Mouse (Mus musculus) adrenal gland, postnatal 14 days (tissue): ENCODE results near the gene Slc26a10. TPM values are rescaled to one million over a fixed set of nuclear protein-coding genes. Genes with fewer than 3 reads are reported as not detected.
"Not testable (repeated sequence)": the region's sequence is repeated elsewhere in the genome, so short reads cannot be mapped to it uniquely, and the experiment has no call there.

Experiments
- DNase-seq: peaks from one replicate; pipeline ENCODE4 v3.0.0; 2021; ENCODE audit warnings: mixed read lengths
- total RNA-seq: library from RNA; stranded (reverse); gene quantifications from 2 replicates; pipeline ENCODE4 v1.2.3, GENCODE M21; 2021

Gene Slc26a10
- total RNA-seq, 1 experiment from 2014 or later = 10.8 TPM

- no peak for DNase-seq
These were observed 18.0 kb upstream of the Slc26a10 start for GRCm38 (mm10) chr10:127198492-127198891.

GRCm38 (mm10) chr10:127197505-127198110 is 17.2 kb upstream of the Slc26a10 start:
- no peak for DNase-seq

GRCm38 (mm10) chr10:127197104-127197503 is 16.7 kb upstream of the Slc26a10 start:
- DNase-seq = no peak

GRCm38 (mm10) chr10:127196392-127196791 is 15.9 kb upstream of the Slc26a10 start:
- peak; percentile 77 for DNase-seq

GRCm38 (mm10) chr10:127195328-127196129 is 15.1 kb upstream of the Slc26a10 start, which contains the start of gene Dtx3:
Gene Dtx3, minus strand, starts transcription at chr10:127195728.
- peak; percentile 68 for DNase-seq

GRCm38 (mm10) chr10:127194428-127195327 is 14.2 kb upstream of the Slc26a10 start:
- peak; percentile 81 for DNase-seq

- no peak for DNase-seq
These were observed 12.6 kb upstream of the Slc26a10 start for GRCm38 (mm10) chr10:127193011-127193410.

- DNase-seq = not testable (repeated sequence)
These were observed 11.5 kb upstream of the Slc26a10 start for GRCm38 (mm10) chr10:127192057-127192328.

GRCm38 (mm10) chr10:127191191-127192056 is 11.0 kb upstream of the Slc26a10 start:
- no peak for DNase-seq

- DNase-seq = no peak
These were observed 10.1 kb upstream of the Slc26a10 start for GRCm38 (mm10) chr10:127190398-127191190.

GRCm38 (mm10) chr10:127189651-127190381 is 9.4 kb upstream of the Slc26a10 start, which contains the start of gene Arhgef25:
Gene Arhgef25, minus strand, starts transcription at chr10:127190083.
- DNase-seq = peak; percentile 64

GRCm38 (mm10) chr10:127189116-127189650 is 8.7 kb upstream of the Slc26a10 start:
- no peak for DNase-seq

GRCm38 (mm10) chr10:127188465-127189115 is 8.1 kb upstream of the Slc26a10 start:
- peak; percentile 69 for DNase-seq

GRCm38 (mm10) chr10:127188079-127188453 is 7.6 kb upstream of the Slc26a10 start:
- DNase-seq = no peak

- DNase-seq = no peak
These were observed 7.1 kb upstream of the Slc26a10 start for GRCm38 (mm10) chr10:127187371-127188078.

GRCm38 (mm10) chr10:127186451-127186850 is 6.0 kb upstream of the Slc26a10 start:
- no peak for DNase-seq

- no peak for DNase-seq
These were observed 5.1 kb upstream of the Slc26a10 start for GRCm38 (mm10) chr10:127185506-127185905.

- no peak for DNase-seq
These were observed 4.7 kb upstream of the Slc26a10 start for GRCm38 (mm10) chr10:127185101-127185500.

GRCm38 (mm10) chr10:127183759-127184158 is 3.3 kb upstream of the Slc26a10 start:
- no peak for DNase-seq
